Mouse (Mus musculus): ENCODE measurements at regions not wholly inside any gene's neighbourhood (a gene's known extent, or its start where the extent isn't known, plus 50 kb on each side); places are given as distances from the start of the nearest gene placed in this dataset.

DNA sequence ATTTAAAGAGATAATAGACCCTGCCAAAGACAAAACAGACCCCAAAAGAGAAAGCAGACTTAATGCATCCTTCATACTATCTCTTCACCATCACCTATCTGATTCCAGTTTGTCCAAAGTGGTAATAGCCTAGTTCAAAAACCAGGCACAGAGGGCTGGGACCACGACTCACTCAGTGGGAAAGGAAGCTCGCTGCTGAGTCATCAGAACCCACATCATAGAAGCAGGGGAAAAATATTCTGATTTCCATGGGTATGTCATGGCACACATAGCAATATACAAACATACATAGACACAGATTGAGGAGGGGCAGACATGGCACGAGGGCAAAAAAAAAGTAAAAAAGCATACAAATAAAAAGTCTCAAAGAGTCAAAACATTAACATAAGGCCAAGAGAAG is 53.7 kb upstream of the Ralgps2 start:
- DNase-seq (ENCODE audit: low spot score in 2 of 2), result no peak

DNA sequence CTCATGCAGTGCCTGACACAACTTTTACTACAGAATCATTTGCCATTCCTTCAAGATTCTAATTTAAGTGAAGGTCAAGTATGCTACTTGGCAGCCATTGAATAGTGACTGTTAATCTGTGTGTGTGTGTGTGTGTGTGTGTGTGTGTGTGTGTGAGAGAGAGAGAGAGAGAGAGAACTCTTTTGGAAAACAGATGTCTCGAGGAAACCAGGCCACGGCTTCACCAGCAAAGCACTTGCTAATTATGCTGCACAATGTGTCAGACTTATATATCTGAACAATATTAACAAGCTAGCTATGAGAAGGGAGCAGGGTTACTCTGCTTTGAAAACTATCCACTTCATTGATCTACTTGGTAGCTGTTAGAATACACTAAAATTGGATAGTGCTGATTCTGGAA is 53.1 kb upstream of the Ralgps2 start:
- DNase-seq (ENCODE audit: low spot score in 2 of 2), result no peak

- no peak for DNase-seq (ENCODE audit: low spot score in 2 of 2)
These were observed 51.4 kb upstream of the Ralgps2 start for GRCm38 (mm10) chr1:156990567-156991494.

DNA sequence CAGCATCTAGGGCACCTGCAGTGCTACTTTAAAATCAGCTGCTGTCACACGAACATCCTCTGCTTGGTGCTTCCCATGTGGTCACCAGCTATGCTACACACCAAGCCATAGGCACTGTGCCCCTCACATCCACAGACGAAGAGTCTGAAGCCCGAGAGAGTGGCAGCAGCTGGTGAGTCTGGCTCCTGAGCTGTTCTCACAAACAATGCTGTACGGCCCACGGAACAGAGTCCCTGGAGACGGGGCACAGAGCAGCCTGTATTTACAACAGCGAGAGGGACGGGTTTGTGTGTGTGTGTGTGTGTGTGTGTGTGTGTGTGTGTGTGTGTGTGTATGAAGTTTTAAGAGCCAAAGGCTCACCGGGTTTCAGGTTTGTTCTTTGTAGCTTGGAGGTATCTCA is 50.7 kb upstream of the Ralgps2 start:
- peak in 1 of 2 experiments; percentile 51 for DNase-seq (ENCODE audit: low spot score in 2 of 2)

GRCm38 (mm10) chr1:156989149-156989785 is 49.8 kb upstream of the Ralgps2 start:
- no peak for DNase-seq (ENCODE audit: low spot score in 2 of 2)

Data from spleen, postnatal 14 days (tissue).